Mouse (Mus musculus): ENCODE measurements at regions not wholly inside any gene's neighbourhood (a gene's known extent, or its start where the extent isn't known, plus 50 kb on each side); places are given as distances from the start of the nearest gene placed in this dataset.

- TF ChIP-seq EP300 (IDR thresholded peaks at IDR 0.05; ENCODE audit: low read depth) (no peak), CTCF (IDR thresholded peaks at IDR 0.05; ENCODE audit: low read depth) (no peak)
Measured at GRCm38 (mm10) chr16:5507261-5507660, 251.5 kb upstream of the Eef2kmt start.

Measured in liver, embryonic 14.5 days (tissue).